13 mouse cellular contexts compared by ENCODE assay signal in the genomic region with DNA sequence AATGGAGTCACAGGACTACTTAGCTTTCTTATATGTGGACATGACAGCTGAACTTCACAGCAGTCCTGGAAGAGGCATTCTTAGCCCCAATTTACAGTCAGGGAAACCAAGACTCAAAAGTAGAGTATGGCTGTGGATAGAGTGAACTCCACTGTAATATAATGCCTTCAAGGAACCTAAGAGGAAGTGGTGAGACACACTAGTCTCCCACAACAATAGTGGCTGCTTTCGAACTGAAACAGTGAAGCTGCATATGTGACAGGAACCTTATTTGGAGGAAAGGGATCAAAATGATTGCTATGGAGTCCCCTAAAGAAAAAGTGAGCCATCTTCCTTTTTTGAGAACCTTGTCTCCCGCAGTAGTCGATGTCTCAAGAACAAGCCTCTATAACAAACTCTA. TPM values are rescaled to one million over a fixed set of nuclear protein-coding genes. Genes with fewer than 3 reads are reported as not detected.
"Had no signal": no experiment of that assay in that cellular context is flagged by ENCODE, and none has a peak within 500 bp of the region (broad histone marks: within the 10 kb centered on the region; RNA-seq: fewer than 3 reads in every experiment).

No protein-coding gene starts in this region.

- ATAC-seq: liver, postnatal 0 days; lung, postnatal 0 days; midbrain, embryonic 13.5 days; midbrain, embryonic 15.5 days had no signal

- DNase-seq: liver, postnatal 0 days; lung, adult 2 months; lung, postnatal 14 days; lung, postnatal 36 days; right cerebral cortex, postnatal 14 days; thymus, adult 18-20 months; thymus, postnatal 14 days; thymus, postnatal 36 days had no signal

RNA-seq across cellular contexts. Expression of gene Ism1, which starts 6.1 kb away (rescaled TPM):
- total RNA-seq: monocyte, adult 5-6 weeks; neutrophil, adult 5-6 weeks had no signal
